Mouse (Mus musculus) forebrain, embryonic 11.5 days (tissue): Measurements from ENCODE around the gene Ackr2. TPM values are rescaled to one million over a fixed set of nuclear protein-coding genes. Genes with fewer than 3 reads are reported as not detected.

Source experiments
- ATAC-seq: fragments of 200-750 bp; cut with Nextera tagmentation; replicated peaks from 2 replicates; pipeline ENCODE4 v1.8.0; 2017; ENCODE audit warnings: moderate TSS enrichment; ENCODE audit not compliant: low FRiP score
- DNase-seq: peaks from one replicate; pipeline ENCODE4 v3.0.0-alpha.2; 2017; ENCODE audit warnings: low spot score
- H3K27ac ChIP-seq: fragments of 300-500 bp; sonication (generic); 2 replicates; pipeline ENCODE4 v1.5.1; 2014; ENCODE audit warnings: low read depth, low read length
- H3K27me3 ChIP-seq: fragments of 300-500 bp; sonication (generic); 2 replicates; pipeline ENCODE4 v1.6.1; 2014; ENCODE audit warnings: mild to moderate bottlenecking, low read length, mixed read lengths; ENCODE audit not compliant: control insufficient read depth, insufficient read depth
- H3K36me3 ChIP-seq: fragments of 300-500 bp; sonication (generic); 2 replicates; pipeline ENCODE4 v1.6.1; 2014; ENCODE audit warnings: mild to moderate bottlenecking, low read length, moderate library complexity, mixed read lengths; ENCODE audit not compliant: control insufficient read depth, insufficient read depth
- H3K4me1 ChIP-seq: fragments of 300-500 bp; sonication (generic); replicated peaks from 2 replicates; pipeline ENCODE4 v1.6.1; 2014; ENCODE audit warnings: low read length, mixed read lengths; ENCODE audit not compliant: control insufficient read depth, insufficient read depth
- H3K4me2 ChIP-seq: fragments of 300-500 bp; sonication (generic); 2 replicates; pipeline ENCODE4 v1.6.1; 2014; ENCODE audit warnings: low read depth, mild to moderate bottlenecking, low read length, moderate library complexity, mixed read lengths; ENCODE audit not compliant: severe bottlenecking
- H3K4me3 ChIP-seq: fragments of 300-500 bp; sonication (generic); 2 replicates; pipeline ENCODE4 v1.5.1; 2014; ENCODE audit warnings: low read depth, low read length
- H3K9ac ChIP-seq: fragments of 300-500 bp; sonication (generic); 2 replicates; pipeline ENCODE4 v1.6.1; 2014; ENCODE audit warnings: low read length
- H3K9me3 ChIP-seq: fragments of 300-500 bp; sonication (generic); 2 replicates; pipeline ENCODE4 v1.6.1; 2016; ENCODE audit warnings: low read length, mixed read lengths; ENCODE audit not compliant: control insufficient read depth
- WGBS: fragments of 180-500 bp; shearing (Covaris S2); extraction: QIAGEN DNeasy Blood & Tissue Kit; methylation state at CpG from one replicate; pipeline ENCODE4 v1.1.7; 2014; 5-methylcytosine and 5-hydroxymethylcytosine counted together
- polyA plus RNA-seq: library from polyadenylated mRNA; unstranded; fragments of >200 nt; fragmentation: Nextera tagmentation; extraction: Ambion mirVana; gene quantifications from 2 replicates; pipeline ENCODE4 v1.2.1, GENCODE M21; 2014

Ackr2 gene
- polyA plus RNA-seq, 1 experiment from 2014 or later: 1.4 TPM

DNA sequence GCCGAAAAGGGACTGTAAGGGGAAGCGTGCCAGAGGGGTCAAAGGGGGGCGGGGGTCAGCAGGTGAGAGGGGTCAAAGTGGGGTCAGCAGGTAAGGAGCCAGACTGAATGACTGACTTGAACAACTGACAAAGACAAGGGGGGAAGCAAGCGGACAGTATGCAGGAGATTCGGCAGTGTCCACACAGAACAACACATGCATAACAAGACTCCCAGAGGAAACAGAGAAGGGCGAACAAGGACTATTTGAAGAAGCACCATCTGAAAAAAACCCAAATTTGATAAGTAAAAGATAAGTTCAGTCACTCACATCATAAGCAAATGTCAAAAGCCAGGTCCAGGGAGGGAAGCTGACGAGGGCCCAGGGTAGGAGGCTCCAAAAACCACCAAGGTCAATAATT is 29.6 kb downstream of the Ackr2 start:
- Histone ChIP-seq H3K4me3 (no peak overlapping the region), H3K27me3 (no peaks in the 10 kb centered on the region), H3K27ac (no peak overlapping the region), H3K36me3 (no peaks in the 10 kb centered on the region), H3K9ac (no peak overlapping the region), H3K4me2 (no peak overlapping the region), H3K9me3 (no peaks in the 10 kb centered on the region), H3K4me1 (no peaks in the 10 kb centered on the region)
- no peak for ATAC-seq
- peak; percentile 23 for DNase-seq
- 83% methylated on average over 7 of the region's 7 CpGs for WGBS

DNA sequence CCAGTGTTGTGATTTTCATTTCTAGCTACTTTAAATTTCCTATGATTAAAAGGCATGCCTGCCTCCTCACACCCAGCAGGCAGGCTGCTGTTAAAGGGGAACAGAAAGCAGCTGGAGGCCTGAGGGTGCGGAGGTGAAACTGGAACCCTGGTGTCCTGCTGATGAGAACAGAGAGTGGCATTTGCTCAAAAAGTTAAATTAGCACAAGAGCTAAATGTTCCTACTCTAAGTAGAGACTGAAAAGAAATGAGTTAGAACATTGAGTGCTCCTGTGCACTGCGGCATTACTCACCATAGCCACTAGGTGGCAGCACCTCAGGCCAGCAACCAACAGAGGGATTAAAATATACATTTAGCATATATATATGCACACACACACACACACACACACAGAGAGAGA is 30.3 kb downstream of the Ackr2 start:
- no peaks in the 10 kb centered on the region for H3K9me3 ChIP-seq
- H3K27ac ChIP-seq: no peak overlapping the region
- no peaks in the 10 kb centered on the region for H3K27me3 ChIP-seq
- H3K4me3 ChIP-seq: no peak overlapping the region
- WGBS: 28% methylated on average over 2 of the region's 2 CpGs
- H3K9ac ChIP-seq: no peak overlapping the region
- no peaks in the 10 kb centered on the region for H3K4me1 ChIP-seq
- DNase-seq (peak; percentile 72), ATAC-seq (no peak)
- H3K36me3 ChIP-seq: no peaks in the 10 kb centered on the region
- H3K4me2 ChIP-seq: no peak overlapping the region

DNA sequence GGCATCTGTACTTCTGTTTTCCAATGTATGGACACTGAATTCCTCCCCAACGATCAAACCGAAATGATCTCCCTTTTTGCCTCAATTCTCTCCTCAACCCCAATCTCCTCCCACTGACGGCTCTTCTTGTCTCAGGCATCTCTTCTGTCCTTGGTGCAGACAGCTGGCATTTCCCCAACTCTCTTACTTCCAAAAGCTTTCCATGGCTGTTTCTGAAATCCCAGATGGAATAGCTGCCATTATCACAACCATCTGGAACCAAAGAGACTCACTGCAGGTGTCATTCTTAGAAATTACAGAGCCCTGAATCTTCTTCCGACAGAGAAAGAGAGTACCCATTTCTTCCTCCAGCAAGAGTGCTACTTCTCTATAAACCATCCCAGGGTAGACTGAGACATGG is 36.7 kb downstream of the Ackr2 start:
- Histone ChIP-seq H3K4me1 (no peaks in the 10 kb centered on the region), H3K9ac (no peak overlapping the region), H3K4me3 (no peak overlapping the region), H3K36me3 (no peaks in the 10 kb centered on the region), H3K27ac (no peak overlapping the region), H3K4me2 (no peak overlapping the region), H3K27me3 (no peaks in the 10 kb centered on the region), H3K9me3 (no peaks in the 10 kb centered on the region)
- ATAC-seq: no peak
- DNase-seq: no peak
- 87% methylated on average over 4 of the region's 4 CpGs for WGBS

DNA sequence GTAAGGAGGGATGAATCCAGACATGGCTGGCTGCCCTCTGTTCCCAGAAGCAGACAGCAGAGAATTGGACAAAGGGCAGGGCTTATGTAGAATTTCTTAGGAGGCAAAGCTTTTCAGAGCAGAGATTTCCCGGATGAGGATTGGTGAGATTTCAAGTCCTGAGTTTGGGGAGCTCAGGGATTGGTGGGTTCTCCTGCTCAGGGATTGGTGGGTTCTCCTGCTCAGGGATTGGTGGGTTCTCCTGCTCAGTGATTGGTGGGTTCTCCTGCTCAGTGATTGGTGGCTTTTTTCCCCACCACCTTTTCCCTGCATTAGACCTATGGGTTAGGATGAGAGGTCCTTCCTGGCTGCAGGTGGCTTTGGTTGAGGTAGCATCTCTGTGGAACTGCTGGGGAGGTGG is 38.8 kb downstream of the Ackr2 start:
- Histone ChIP-seq H3K4me2 (peak overlapping the region; percentile 41; the same call in 1 of the 2 replicates), H3K27me3 (no peaks in the 10 kb centered on the region), H3K27ac (no peak overlapping the region), H3K36me3 (no peaks in the 10 kb centered on the region), H3K9me3 (no peaks in the 10 kb centered on the region), H3K9ac (no peak overlapping the region), H3K4me3 (no peak overlapping the region), H3K4me1 (no peaks in the 10 kb centered on the region)
- 0 out of 2 replicates have a peak, but pooled peaks have one; percentile 10 for ATAC-seq
- WGBS: 79% methylated on average over 1 of the region's 1 CpGs
- no peak for DNase-seq

DNA sequence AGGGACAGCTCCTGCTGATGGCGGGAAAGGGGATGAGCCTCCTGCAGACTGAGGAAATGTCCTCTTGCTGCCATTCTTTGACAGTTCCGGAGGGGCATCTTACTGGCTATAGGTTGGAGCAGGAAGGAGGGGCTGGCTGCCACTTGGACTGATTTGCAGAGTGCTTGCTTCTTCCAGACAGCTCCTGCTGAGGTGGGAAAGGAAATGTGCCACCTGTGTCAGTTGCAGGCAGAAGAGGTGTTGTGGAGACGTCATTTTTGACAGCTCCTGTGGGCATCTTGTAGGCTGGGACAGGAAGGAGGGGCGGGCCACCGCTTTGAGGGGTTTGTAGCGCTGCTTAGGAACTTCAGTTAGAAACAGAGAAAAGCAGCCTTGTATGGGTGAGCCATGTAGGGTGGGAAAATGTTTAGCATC is 39.3 kb downstream of the Ackr2 start:
- ATAC-seq (0 out of 2 replicates have a peak, but pooled peaks have one; percentile 21), DNase-seq (no peak)
- Histone ChIP-seq H3K4me3 (peak overlapping the region; percentile 34; the same call in 1 of the 2 replicates), H3K27me3 (no peaks in the 10 kb centered on the region), H3K9ac (peak overlapping the region; percentile 27; the same call in 1 of the 2 replicates), H3K4me1 (no peaks in the 10 kb centered on the region), H3K9me3 (no peaks in the 10 kb centered on the region), H3K36me3 (no peaks in the 10 kb centered on the region), H3K4me2 (peak overlapping the region; percentile 41), H3K27ac (no peak overlapping the region)
- 73% methylated on average over 6 of the region's 6 CpGs for WGBS

DNA sequence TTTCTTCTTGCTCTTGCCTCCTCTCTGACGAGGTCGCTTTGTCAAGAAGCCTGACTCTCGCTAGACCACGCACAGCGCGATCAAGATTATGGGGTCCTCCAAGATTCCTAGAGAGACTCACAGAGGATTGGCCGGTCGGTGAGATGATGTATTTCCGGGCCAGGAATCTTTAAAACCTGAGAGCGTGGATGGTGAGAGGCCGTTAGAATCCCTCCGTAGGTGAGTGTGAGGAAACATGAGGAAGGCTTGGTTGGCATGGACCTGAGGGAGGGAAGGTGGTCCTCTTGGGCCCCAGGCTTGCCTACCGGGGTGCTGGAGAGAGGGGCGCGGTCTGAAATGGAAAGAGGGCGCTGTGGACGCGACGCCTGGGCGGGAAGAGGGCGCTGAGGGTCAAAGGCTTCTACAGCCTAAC is 39.8 kb downstream of the Ackr2 start:
- H3K9me3 ChIP-seq: no peaks in the 10 kb centered on the region
- H3K27ac ChIP-seq: no peak overlapping the region
- H3K9ac ChIP-seq: peak overlapping the region; percentile 57
- no peaks in the 10 kb centered on the region for H3K27me3 ChIP-seq
- no peaks in the 10 kb centered on the region for H3K36me3 ChIP-seq
- ATAC-seq: peak; percentile 64
- H3K4me2 ChIP-seq: peak overlapping the region; percentile 41
- peak overlapping the region; percentile 34 for H3K4me3 ChIP-seq
- H3K4me1 ChIP-seq: no peaks in the 10 kb centered on the region
- peak; percentile 63 for DNase-seq
- 62% methylated on average over 21 of the region's 21 CpGs for WGBS

DNA sequence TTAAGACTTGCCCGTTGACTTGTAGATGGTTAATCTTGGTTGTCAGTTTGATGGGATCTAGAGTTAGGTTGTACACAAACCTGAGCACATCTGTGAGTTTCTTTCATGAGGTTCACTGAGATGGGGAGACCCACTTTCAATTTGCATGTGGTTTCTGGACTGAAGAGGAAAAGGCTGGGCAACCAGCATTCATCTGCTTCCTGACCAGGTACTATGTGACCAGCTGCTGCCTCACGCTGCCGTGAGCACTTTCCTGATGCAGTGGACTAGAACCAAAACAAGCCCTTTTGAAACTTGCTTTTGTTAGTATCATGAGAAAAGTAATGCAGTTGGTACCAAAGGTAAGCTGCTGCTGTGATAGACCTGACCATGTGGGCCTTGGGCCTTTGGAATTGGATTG is 44.9 kb downstream of the Ackr2 start:
- no peak overlapping the region for H3K9ac ChIP-seq
- H3K9me3 ChIP-seq: no peaks in the 10 kb centered on the region
- no peaks in the 10 kb centered on the region for H3K4me1 ChIP-seq
- DNase-seq (no peak), ATAC-seq (no peak)
- no peak overlapping the region for H3K4me2 ChIP-seq
- no peak overlapping the region for H3K4me3 ChIP-seq
- no peaks in the 10 kb centered on the region for H3K36me3 ChIP-seq
- no peaks in the 10 kb centered on the region for H3K27me3 ChIP-seq
- 91% methylated on average over 3 of the region's 3 CpGs for WGBS
- no peak overlapping the region for H3K27ac ChIP-seq

DNA sequence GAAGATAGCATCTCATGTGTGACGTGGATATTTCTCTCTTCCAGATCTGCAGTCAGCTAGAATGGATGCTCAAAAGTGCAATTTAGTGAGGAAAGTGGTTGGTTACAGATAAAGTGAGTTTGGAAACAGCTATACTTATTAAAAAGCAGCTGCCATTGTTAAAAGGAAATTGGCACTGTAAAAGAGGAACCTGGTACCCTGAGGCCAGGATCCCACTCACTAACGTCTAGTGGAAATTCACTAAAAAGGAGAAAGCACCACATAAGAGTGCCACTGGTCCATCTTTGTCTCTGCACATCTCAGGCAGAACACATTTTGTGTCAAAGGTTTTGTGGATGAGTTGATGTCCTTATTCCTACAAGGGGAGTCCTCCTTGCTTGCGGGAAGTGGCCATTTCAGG is 45.5 kb downstream of the Ackr2 start:
- Histone ChIP-seq H3K36me3 (no peaks in the 10 kb centered on the region), H3K27me3 (no peaks in the 10 kb centered on the region), H3K4me3 (no peak overlapping the region), H3K4me2 (no peak overlapping the region), H3K4me1 (no peaks in the 10 kb centered on the region), H3K9me3 (no peaks in the 10 kb centered on the region), H3K9ac (no peak overlapping the region), H3K27ac (no peak overlapping the region)
- 92% methylated on average over 3 of the region's 3 CpGs for WGBS
- ATAC-seq (no peak), DNase-seq (no peak)

DNA sequence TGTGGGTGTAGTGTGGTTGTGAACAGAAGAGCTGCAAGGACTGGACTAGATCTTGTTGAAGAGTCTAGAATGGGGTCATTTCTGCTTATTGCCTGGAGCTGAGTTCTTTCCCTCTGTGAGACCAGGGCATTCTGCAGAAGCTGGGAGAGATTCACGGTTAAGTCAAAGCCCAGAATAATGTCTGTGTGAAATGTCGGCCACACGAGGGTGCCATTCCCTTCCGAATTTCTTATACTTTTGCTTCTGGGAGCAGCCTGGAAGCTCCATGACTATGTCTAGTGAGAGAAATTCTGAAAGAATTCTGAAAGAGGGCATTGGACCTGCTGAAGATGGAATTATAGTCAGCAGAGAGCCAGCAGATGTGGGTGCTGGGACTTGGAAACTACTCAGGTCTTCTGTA is 49.6 kb downstream of the Ackr2 start:
- no peaks in the 10 kb centered on the region for H3K36me3 ChIP-seq
- no peak overlapping the region for H3K4me2 ChIP-seq
- no peak for ATAC-seq
- peaks cover 1% of the 10 kb centered on the region; the same call in 1 of the 2 replicates for H3K4me1 ChIP-seq
- H3K4me3 ChIP-seq: no peak overlapping the region
- WGBS: 17% methylated on average over 4 of the region's 4 CpGs
- H3K27ac ChIP-seq: no peak overlapping the region
- H3K27me3 ChIP-seq: no peaks in the 10 kb centered on the region
- H3K9ac ChIP-seq: no peak overlapping the region
- H3K9me3 ChIP-seq: no peaks in the 10 kb centered on the region
- peak; percentile 62 for DNase-seq
